Mouse (Mus musculus): ENCODE results near the gene Ndufaf8. TPM values are rescaled to one million over a fixed set of nuclear protein-coding genes. Genes with fewer than 3 reads are reported as not detected.

Gene Ndufaf8
- polyA plus RNA-seq, 1 experiment from 2014 or later: 61.2 TPM

DNA sequence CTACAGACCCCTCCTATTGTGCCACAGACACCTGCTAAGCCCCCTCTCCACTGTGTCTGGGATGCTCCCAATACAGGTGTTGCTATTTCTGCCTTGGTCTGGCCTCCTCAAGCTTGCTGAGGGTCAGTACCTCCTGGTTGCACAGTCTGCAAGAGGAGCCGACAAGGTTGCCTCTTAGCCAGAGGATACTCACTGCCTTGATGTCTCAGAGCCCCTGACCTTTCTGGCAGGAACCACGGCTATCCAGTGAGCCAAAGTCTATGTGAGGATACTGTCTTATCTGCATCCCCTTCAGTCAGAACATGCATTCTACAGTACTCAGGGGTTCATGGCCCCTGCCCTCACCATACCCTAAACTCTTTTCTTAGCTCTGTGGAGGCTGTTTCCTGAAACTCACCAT, 18.9 kb downstream of the Ndufaf8 start:
- no peak overlapping the region for H3K27ac ChIP-seq (replicated peaks; ENCODE audit: low read depth, low read length)
- H3K9me3 ChIP-seq (ENCODE audit: control insufficient read depth, low read length): no peaks in the 10 kb centered on the region
- H3K36me3 ChIP-seq (ENCODE audit: control insufficient read depth, insufficient read depth, low read length): peaks cover 48% of the 10 kb centered on the region
- no peak for ATAC-seq (ENCODE audit: low FRiP score, low TSS enrichment)
- H3K27me3 ChIP-seq (ENCODE audit: control insufficient read depth, insufficient read depth, low read length): no peaks in the 10 kb centered on the region
- no peaks in the 10 kb centered on the region for H3K4me1 ChIP-seq (ENCODE audit: control insufficient read depth, insufficient read depth, low read length)
- DNase-seq: no peak
- no peak overlapping the region for H3K4me2 ChIP-seq (ENCODE audit: low read length)
- no peak overlapping the region for H3K4me3 ChIP-seq (replicated peaks; ENCODE audit: low read depth, low read length)
- no peak overlapping the region for H3K9ac ChIP-seq (replicated peaks; ENCODE audit: low read length)
- WGBS: 91% methylated on average over 2 of the region's 2 CpGs

DNA sequence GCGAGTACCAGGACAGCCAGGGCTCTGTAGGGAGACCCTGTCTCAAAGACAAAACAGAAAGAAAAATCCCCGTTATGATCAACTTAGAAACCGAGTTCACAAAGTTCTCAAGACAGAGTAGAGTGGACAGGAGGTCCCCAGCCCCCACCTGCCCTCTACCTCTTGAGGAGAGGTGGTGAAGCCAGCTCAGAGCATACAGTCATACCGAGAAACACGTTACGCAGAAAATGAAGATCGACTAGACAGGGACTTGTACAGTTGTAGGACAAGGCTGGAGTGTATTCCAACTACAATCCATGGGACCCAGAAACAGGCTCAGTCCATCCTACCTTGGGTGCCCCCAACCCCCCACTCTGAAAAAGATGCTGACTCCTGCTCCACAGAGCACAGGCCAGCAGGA, 20.4 kb downstream of the Ndufaf8 start:
- Histone ChIP-seq H3K4me1 (ENCODE audit: control insufficient read depth, insufficient read depth, low read length) (no peaks in the 10 kb centered on the region), H3K4me2 (ENCODE audit: low read length) (no peak overlapping the region), H3K27ac (replicated peaks; ENCODE audit: low read depth, low read length) (no peak overlapping the region), H3K36me3 (ENCODE audit: control insufficient read depth, insufficient read depth, low read length) (peaks cover 51% of the 10 kb centered on the region), H3K4me3 (replicated peaks; ENCODE audit: low read depth, low read length) (no peak overlapping the region), H3K9me3 (ENCODE audit: control insufficient read depth, low read length) (no peaks in the 10 kb centered on the region), H3K27me3 (ENCODE audit: control insufficient read depth, insufficient read depth, low read length) (no peaks in the 10 kb centered on the region), H3K9ac (replicated peaks; ENCODE audit: low read length) (no peak overlapping the region)
- DNase-seq (no peak), ATAC-seq (ENCODE audit: low FRiP score, low TSS enrichment) (no peak)
- WGBS: 95% methylated on average over 7 of the region's 7 CpGs

DNA sequence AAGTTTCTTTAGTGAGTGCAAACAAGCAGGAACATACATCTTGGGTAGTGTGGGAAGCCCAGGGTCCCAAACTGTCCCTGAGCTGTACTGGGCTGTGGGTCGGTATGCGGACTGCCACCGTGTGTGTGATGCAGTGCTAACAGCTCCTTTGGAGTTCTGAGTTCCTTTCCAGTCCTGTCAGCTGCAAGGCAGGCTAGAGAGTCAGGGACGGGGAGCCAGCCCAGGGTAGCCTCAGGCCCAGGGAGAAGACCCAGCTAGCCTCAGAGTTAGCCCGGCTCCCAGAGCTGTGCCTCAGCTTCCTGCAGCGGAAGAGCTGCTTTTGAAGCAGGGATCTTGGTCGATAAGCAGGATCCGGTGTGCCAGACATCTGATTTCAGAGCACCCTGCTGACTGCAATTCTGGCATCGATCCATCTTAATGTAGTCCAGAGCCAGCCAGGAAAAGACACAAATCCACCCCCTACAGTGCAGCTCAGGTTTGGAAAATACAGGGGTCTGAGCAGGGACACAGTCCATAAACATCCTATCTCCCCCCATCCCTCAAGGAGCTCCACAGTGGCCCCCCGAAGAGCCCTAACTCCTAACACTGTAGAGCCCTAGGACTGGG, 21.3 kb downstream of the Ndufaf8 start:
- Histone ChIP-seq H3K27me3 (ENCODE audit: control insufficient read depth, insufficient read depth, low read length) (no peaks in the 10 kb centered on the region), H3K9ac (replicated peaks; ENCODE audit: low read length) (no peak overlapping the region), H3K9me3 (ENCODE audit: control insufficient read depth, low read length) (no peaks in the 10 kb centered on the region), H3K27ac (replicated peaks; ENCODE audit: low read depth, low read length) (no peak overlapping the region), H3K36me3 (ENCODE audit: control insufficient read depth, insufficient read depth, low read length) (peaks cover 46% of the 10 kb centered on the region), H3K4me3 (replicated peaks; ENCODE audit: low read depth, low read length) (no peak overlapping the region), H3K4me2 (ENCODE audit: low read length) (no peak overlapping the region), H3K4me1 (ENCODE audit: control insufficient read depth, insufficient read depth, low read length) (no peaks in the 10 kb centered on the region)
- 78% methylated on average over 10 of the region's 10 CpGs for WGBS
- DNase-seq: no peak
- no peak for ATAC-seq (ENCODE audit: low FRiP score, low TSS enrichment)

DNA sequence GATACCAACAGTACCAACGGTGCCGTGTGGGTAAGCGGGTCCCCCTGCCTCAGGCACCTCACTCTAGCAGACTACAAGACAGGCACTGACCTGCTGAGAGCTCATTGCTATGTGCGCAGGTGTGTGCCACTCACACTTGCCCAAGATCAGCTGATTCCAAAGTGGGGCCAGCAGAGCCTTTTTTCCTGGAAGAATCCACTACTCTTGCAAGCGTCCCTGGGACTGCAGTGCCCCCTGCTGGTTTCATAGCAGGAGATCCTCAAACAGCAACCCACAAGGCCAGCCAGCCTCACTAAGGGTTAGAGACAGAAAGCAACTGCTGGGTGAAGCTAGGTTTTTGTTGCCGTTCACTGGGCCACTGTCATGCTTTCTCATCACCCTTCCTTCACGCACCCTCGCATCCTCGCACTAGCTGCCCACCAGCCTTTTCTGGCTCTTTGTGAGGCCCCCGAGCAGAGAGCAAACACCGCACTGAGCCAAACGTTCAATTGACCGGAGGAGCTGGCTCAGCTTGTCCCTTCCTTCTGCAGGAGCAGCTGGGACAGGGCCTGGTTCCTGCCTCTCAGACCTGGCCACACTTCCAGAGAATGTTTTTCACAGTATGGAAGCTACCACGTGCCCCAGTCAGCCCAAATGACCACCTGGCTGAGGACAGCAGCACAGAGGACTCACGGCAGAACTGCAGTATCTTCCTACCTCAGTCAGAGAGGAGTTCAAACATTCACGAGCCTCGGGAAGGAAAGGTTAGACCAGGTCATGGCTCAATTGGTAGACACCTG, 22.1 kb downstream of the Ndufaf8 start:
- H3K4me3 ChIP-seq (replicated peaks; ENCODE audit: low read depth, low read length): no peak overlapping the region
- H3K9me3 ChIP-seq (ENCODE audit: control insufficient read depth, low read length): no peaks in the 10 kb centered on the region
- peaks cover 45% of the 10 kb centered on the region for H3K36me3 ChIP-seq (ENCODE audit: control insufficient read depth, insufficient read depth, low read length)
- no peaks in the 10 kb centered on the region for H3K4me1 ChIP-seq (ENCODE audit: control insufficient read depth, insufficient read depth, low read length)
- no peak for ATAC-seq (ENCODE audit: low FRiP score, low TSS enrichment)
- no peak overlapping the region for H3K27ac ChIP-seq (replicated peaks; ENCODE audit: low read depth, low read length)
- H3K9ac ChIP-seq (replicated peaks; ENCODE audit: low read length): no peak overlapping the region
- no peak overlapping the region for H3K4me2 ChIP-seq (ENCODE audit: low read length)
- peak; percentile 79 for DNase-seq
- no peaks in the 10 kb centered on the region for H3K27me3 ChIP-seq (ENCODE audit: control insufficient read depth, insufficient read depth, low read length)
- 84% methylated on average over 17 of the region's 17 CpGs for WGBS

DNA sequence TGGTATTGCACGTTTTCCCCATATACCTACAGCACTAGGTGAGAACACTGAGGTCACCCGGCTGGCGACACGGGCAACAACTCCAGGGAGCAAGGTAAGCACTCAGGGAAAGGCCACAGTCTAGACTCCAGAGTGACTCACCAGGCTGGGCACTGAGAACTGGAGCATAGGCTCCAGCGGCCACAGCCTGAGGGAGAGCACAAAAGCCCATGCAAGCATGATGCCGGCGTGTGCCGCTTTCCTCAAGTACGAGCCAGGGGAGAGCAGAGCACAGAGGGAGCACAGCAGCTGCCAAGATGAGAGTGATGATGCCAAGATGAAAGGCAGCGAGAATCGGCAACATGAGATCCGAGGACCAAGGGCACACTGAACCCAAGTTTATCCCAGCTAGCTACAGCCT, 23.4 kb downstream of the Ndufaf8 start:
- Histone ChIP-seq H3K4me3 (replicated peaks; ENCODE audit: low read depth, low read length) (no peak overlapping the region), H3K9ac (replicated peaks; ENCODE audit: low read length) (no peak overlapping the region), H3K4me2 (ENCODE audit: low read length) (no peak overlapping the region), H3K27me3 (ENCODE audit: control insufficient read depth, insufficient read depth, low read length) (no peaks in the 10 kb centered on the region), H3K4me1 (ENCODE audit: control insufficient read depth, insufficient read depth, low read length) (no peaks in the 10 kb centered on the region), H3K27ac (replicated peaks; ENCODE audit: low read depth, low read length) (no peak overlapping the region), H3K36me3 (ENCODE audit: control insufficient read depth, insufficient read depth, low read length) (peaks cover 42% of the 10 kb centered on the region), H3K9me3 (ENCODE audit: control insufficient read depth, low read length) (no peaks in the 10 kb centered on the region)
- no peak for ATAC-seq (ENCODE audit: low FRiP score, low TSS enrichment)
- DNase-seq: no peak
- 90% methylated on average over 12 of the region's 12 CpGs for WGBS

DNA sequence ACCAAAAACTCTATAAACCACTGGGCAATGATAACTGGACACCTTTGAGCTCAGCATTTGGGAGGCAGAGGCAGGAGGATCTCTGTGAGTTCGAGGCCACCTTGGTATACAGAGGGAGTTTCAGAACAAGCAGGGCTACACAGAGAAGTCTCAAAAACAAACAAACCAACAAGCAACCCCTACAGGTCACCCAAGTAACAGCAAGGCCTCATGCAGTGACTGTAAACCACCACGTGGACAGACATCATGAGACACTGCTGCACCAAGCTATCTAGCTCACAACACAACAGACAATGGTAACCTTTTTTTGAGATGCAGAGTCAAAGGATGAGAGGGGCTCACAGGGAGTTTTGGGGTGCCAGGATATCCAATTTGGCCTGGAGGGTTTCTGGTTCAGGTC, 28.1 kb downstream of the Ndufaf8 start:
- WGBS: 92% methylated on average over 2 of the region's 2 CpGs
- Histone ChIP-seq H3K9me3 (ENCODE audit: control insufficient read depth, low read length) (no peaks in the 10 kb centered on the region), H3K36me3 (ENCODE audit: control insufficient read depth, insufficient read depth, low read length) (peaks cover 66% of the 10 kb centered on the region)

DNA sequence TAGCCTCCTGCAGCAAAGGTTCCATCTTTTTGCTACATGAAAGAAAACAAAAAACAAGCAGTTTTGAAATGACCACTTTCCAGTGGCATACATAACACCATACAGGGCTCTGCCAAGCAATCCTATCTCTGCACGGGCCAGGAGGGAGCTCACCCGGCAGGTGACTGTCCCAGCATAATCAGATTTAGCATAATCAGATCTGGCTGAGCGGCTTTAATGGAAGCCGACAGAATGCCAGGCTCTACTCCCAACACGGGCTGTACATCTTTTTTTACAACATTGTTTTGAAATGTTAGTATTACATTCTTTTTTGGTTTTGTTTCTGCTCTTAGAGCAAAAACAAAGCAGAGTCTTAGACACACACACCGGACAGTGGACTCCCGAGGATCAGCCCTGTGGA, 30.6 kb downstream of the Ndufaf8 start:
- Histone ChIP-seq H3K27ac (replicated peaks; ENCODE audit: low read depth, low read length) (no peak overlapping the region), H3K36me3 (ENCODE audit: control insufficient read depth, insufficient read depth, low read length) (peaks cover 67% of the 10 kb centered on the region), H3K9me3 (ENCODE audit: control insufficient read depth, low read length) (no peaks in the 10 kb centered on the region), H3K9ac (replicated peaks; ENCODE audit: low read length) (no peak overlapping the region), H3K4me2 (ENCODE audit: low read length) (no peak overlapping the region), H3K4me3 (replicated peaks; ENCODE audit: low read depth, low read length) (no peak overlapping the region), H3K4me1 (ENCODE audit: control insufficient read depth, insufficient read depth, low read length) (no peaks in the 10 kb centered on the region), H3K27me3 (ENCODE audit: control insufficient read depth, insufficient read depth, low read length) (no peaks in the 10 kb centered on the region)
- DNase-seq (no peak), ATAC-seq (ENCODE audit: low FRiP score, low TSS enrichment) (no peak)
- 58% methylated on average over 7 of the region's 7 CpGs for WGBS

More for the DNA sequence above, 28.1 kb downstream of the Ndufaf8 start:
- Histone ChIP-seq H3K4me1 (ENCODE audit: control insufficient read depth, insufficient read depth, low read length) (no peaks in the 10 kb centered on the region), H3K4me2 (ENCODE audit: low read length) (no peak overlapping the region), H3K27ac (replicated peaks; ENCODE audit: low read depth, low read length) (no peak overlapping the region), H3K9ac (replicated peaks; ENCODE audit: low read length) (no peak overlapping the region), H3K4me3 (replicated peaks; ENCODE audit: low read depth, low read length) (no peak overlapping the region), H3K27me3 (ENCODE audit: control insufficient read depth, insufficient read depth, low read length) (no peaks in the 10 kb centered on the region)
- DNase-seq (no peak), ATAC-seq (ENCODE audit: low FRiP score, low TSS enrichment) (no peak)

DNA sequence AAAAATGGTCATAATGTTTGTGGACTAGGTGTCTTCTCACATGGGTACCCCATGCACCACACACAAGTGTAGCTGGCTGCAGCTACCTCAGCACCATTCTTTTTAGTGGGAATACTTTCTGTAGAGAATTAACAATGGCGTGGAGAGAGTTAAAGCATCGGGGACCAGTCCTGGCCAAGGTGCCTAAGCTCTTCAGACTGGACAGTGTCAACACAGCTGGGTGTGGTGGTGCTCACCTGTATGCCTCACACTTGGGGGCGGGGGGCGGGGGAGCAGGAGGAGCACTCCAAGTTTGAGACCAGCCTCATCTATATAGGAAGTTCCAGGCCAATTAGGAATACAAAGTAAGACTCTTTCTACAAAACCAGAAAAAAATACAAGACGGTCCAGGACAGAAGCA, 35.4 kb downstream of the Ndufaf8 start:
- Histone ChIP-seq H3K9me3 (ENCODE audit: control insufficient read depth, low read length) (no peaks in the 10 kb centered on the region), H3K4me1 (ENCODE audit: control insufficient read depth, insufficient read depth, low read length) (no peaks in the 10 kb centered on the region)
- DNase-seq: no peak

More for the DNA sequence above, 35.4 kb downstream of the Ndufaf8 start:
- ATAC-seq (ENCODE audit: low FRiP score, low TSS enrichment): no peak
- Histone ChIP-seq H3K4me3 (replicated peaks; ENCODE audit: low read depth, low read length) (no peak overlapping the region), H3K4me2 (ENCODE audit: low read length) (no peak overlapping the region), H3K27me3 (ENCODE audit: control insufficient read depth, insufficient read depth, low read length) (no peaks in the 10 kb centered on the region), H3K27ac (replicated peaks; ENCODE audit: low read depth, low read length) (no peak overlapping the region), H3K36me3 (ENCODE audit: control insufficient read depth, insufficient read depth, low read length) (peaks cover 45% of the 10 kb centered on the region), H3K9ac (replicated peaks; ENCODE audit: low read length) (no peak overlapping the region)
- 94% methylated on average over 5 of the region's 5 CpGs for WGBS
